Comparison of ENCODE assay signal across 8 mouse cellular contexts in the genomic region with DNA sequence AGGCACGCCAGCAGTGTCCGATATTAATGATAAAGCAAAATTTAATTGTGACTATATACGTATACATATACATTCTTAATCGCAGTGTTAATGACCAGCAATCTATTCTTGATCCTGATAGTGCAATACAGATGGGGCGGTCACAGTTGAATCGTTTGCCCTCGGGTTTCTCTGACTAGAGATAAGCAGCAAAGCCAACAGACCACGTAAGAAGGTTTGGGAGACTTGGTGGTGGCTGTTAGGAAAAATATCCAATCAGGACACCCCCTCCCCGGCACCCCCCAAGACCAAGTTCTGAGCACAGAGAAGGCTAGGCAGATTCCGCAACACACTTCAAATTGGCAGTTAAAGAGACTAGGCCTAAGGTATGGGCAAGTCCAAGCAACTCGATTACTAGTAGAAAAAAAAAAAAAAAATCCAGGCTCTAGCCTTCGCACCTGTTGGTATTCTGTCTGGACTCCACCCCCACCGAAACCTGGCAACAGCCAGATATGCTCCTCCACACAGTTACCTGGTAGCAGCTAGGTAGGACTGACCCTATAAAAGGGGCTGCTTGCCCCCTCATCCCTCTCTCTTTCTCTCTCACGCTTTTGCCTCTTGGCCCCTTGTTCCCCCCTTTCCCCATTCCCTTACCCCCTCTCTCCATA. TPM values are rescaled to one million over a fixed set of nuclear protein-coding genes. Genes with fewer than 3 reads are reported as not detected.
A peak's percentile ranks its signal among the peaks of the same experiment; 100 is the strongest.
DNase-seq lines count a peak whose midpoint lies in the region; ATAC-seq and TF ChIP-seq lines count a peak whose summit lies in the region.

No protein-coding gene starts in this region.

- no peaks in the 10 kb centered on the region for H3K4me1 ChIP-seq in lung, embryonic 14.5 days (ENCODE audit: insufficient read depth)
- peaks cover 25% of the 10 kb centered on the region for H3K4me1 ChIP-seq in embryonic facial prominence, embryonic 13.5 days
- peaks cover 14% of the 10 kb centered on the region for H3K4me1 ChIP-seq in intestine, embryonic 15.5 days (replicated peaks)
- H3K4me1 ChIP-seq in neural tube, embryonic 12.5 days, result peaks cover 23% of the 10 kb centered on the region

- WGBS in lung, embryonic 14.5 days, result 16% methylated on average over 14 of the region's 14 CpGs
- WGBS in embryonic facial prominence, embryonic 13.5 days, result 14% methylated on average over 14 of the region's 14 CpGs
- 17% methylated on average over 14 of the region's 14 CpGs for WGBS in intestine, embryonic 15.5 days
- WGBS in neural tube, embryonic 12.5 days, result 15% methylated on average over 14 of the region's 14 CpGs

- peaks cover 25% of the 10 kb centered on the region for H3K36me3 ChIP-seq in lung, embryonic 14.5 days (ENCODE audit: insufficient read depth)
- H3K36me3 ChIP-seq in embryonic facial prominence, embryonic 13.5 days, result peaks cover 22% of the 10 kb centered on the region
- H3K36me3 ChIP-seq in intestine, embryonic 15.5 days, result peaks cover 9% of the 10 kb centered on the region
- H3K36me3 ChIP-seq in neural tube, embryonic 12.5 days, result peaks cover 20% of the 10 kb centered on the region

- H3K27me3 ChIP-seq in lung, embryonic 14.5 days (ENCODE audit: insufficient read depth, low read length), result no peaks in the 10 kb centered on the region
- H3K27me3 ChIP-seq in embryonic facial prominence, embryonic 13.5 days, result no peaks in the 10 kb centered on the region
- H3K27me3 ChIP-seq in intestine, embryonic 15.5 days (replicated peaks), result no peaks in the 10 kb centered on the region
- no peaks in the 10 kb centered on the region for H3K27me3 ChIP-seq in neural tube, embryonic 12.5 days (replicated peaks)

- H3K9me3 ChIP-seq in lung, embryonic 14.5 days (ENCODE audit: low read depth, low read length), result no peaks in the 10 kb centered on the region
- H3K9me3 ChIP-seq in embryonic facial prominence, embryonic 13.5 days, result no peaks in the 10 kb centered on the region
- no peaks in the 10 kb centered on the region for H3K9me3 ChIP-seq in intestine, embryonic 15.5 days
- no peaks in the 10 kb centered on the region for H3K9me3 ChIP-seq in neural tube, embryonic 12.5 days

- H3K9ac ChIP-seq in lung, embryonic 14.5 days, result peak overlapping the region; percentile 91
- H3K9ac ChIP-seq in embryonic facial prominence, embryonic 13.5 days, result peak overlapping the region; percentile 94
- peak overlapping the region; percentile 89 for H3K9ac ChIP-seq in intestine, embryonic 15.5 days
- H3K9ac ChIP-seq in neural tube, embryonic 12.5 days, result peak overlapping the region; percentile 80

- peak overlapping the region; percentile 76 for H3K4me3 ChIP-seq in lung, embryonic 14.5 days (ENCODE audit: low read depth, low read length)
- H3K4me3 ChIP-seq in embryonic facial prominence, embryonic 13.5 days, result peak overlapping the region; percentile 83
- peak overlapping the region; percentile 82 for H3K4me3 ChIP-seq in intestine, embryonic 15.5 days (replicated peaks)
- peak overlapping the region; percentile 70 for H3K4me3 ChIP-seq in neural tube, embryonic 12.5 days

- no peak for DNase-seq in lung, embryonic 14.5 days
- no peak for DNase-seq in lung, adult 18-20 months
- DNase-seq in right cerebral cortex, postnatal 25 days, result no peak
- DNase-seq in layer of hippocampus, adult 8-10 months (ENCODE audit: low spot score in 2 of 2), result no peak
- DNase-seq in embryo, embryonic 10.5 days (ENCODE audit: low spot score), result no peak

- peak; percentile 7; the same call in 1 of the 2 replicates for ATAC-seq in lung, embryonic 14.5 days (ENCODE audit: insufficient read depth)
- ATAC-seq in embryonic facial prominence, embryonic 13.5 days (ENCODE audit: insufficient number of reproducible peaks, insufficient read depth, low FRiP score, low TSS enrichment, low read depth), result no peak
- peak; percentile 46 for ATAC-seq in intestine, embryonic 15.5 days
- 0 out of 2 replicates have a peak, but pooled peaks have one; percentile 3 for ATAC-seq in neural tube, embryonic 12.5 days (ENCODE audit: low FRiP score, low read depth)

- peak overlapping the region; percentile 90 for H3K4me2 ChIP-seq in lung, embryonic 14.5 days
- peak overlapping the region; percentile 81 for H3K4me2 ChIP-seq in embryonic facial prominence, embryonic 13.5 days
- peak overlapping the region; percentile 79 for H3K4me2 ChIP-seq in intestine, embryonic 15.5 days (replicated peaks)
- peak overlapping the region; percentile 81 for H3K4me2 ChIP-seq in neural tube, embryonic 12.5 days (replicated peaks)

- peak overlapping the region; percentile 99 for H3K27ac ChIP-seq in lung, embryonic 14.5 days (ENCODE audit: low read depth)
- peak overlapping the region; percentile 99 for H3K27ac ChIP-seq in embryonic facial prominence, embryonic 13.5 days
- peak overlapping the region; percentile 100 for H3K27ac ChIP-seq in intestine, embryonic 15.5 days
- H3K27ac ChIP-seq in neural tube, embryonic 12.5 days, result peak overlapping the region; percentile 93; the same call in 1 of the 2 replicates

- TF ChIP-seq CTCF in lung, embryonic 14.5 days (IDR thresholded peaks at IDR 0.05; ENCODE audit: low read depth), result no peak

RNA-seq across cellular contexts. Expression of a gene that starts 0.7 kb away (rescaled TPM):
- polyA plus RNA-seq in lung, embryonic 14.5 days (2014; fragmentation: Nextera tagmentation; extraction: Ambion mirVana), result 44.9 and 48.3 TPM in 2 replicates
- 51.9 and 55.3 TPM in 2 replicates for polyA plus RNA-seq in embryonic facial prominence, embryonic 13.5 days (2015; fragmentation: Nextera tagmentation; extraction: Ambion mirVana)
- polyA plus RNA-seq in intestine, embryonic 15.5 days (2015; fragmentation: Nextera tagmentation; extraction: Ambion mirVana), result 45.2 TPM in 2 replicates
- 41.1 and 42.3 TPM in 2 replicates for polyA plus RNA-seq in neural tube, embryonic 12.5 days (2016; fragmentation: Nextera tagmentation; extraction: Ambion mirVana)
- 10 to 100 TPM; 55.6 to 67.6 (median 59.5) TPM for total RNA-seq in layer of hippocampus, adult 8-10 months (2022)

RNA-seq across cellular contexts. Expression of a gene that starts 8.4 kb away (rescaled TPM):
- 0.07 and 0.08 TPM in 2 replicates for polyA plus RNA-seq in lung, embryonic 14.5 days (2014; fragmentation: Nextera tagmentation; extraction: Ambion mirVana)
- polyA plus RNA-seq in embryonic facial prominence, embryonic 13.5 days (2015; fragmentation: Nextera tagmentation; extraction: Ambion mirVana), result not detected in 2 replicates
- polyA plus RNA-seq in intestine, embryonic 15.5 days (2015; fragmentation: Nextera tagmentation; extraction: Ambion mirVana), result 0.25 and 0.28 TPM in 2 replicates
- not detected in 2 replicates for polyA plus RNA-seq in neural tube, embryonic 12.5 days (2016; fragmentation: Nextera tagmentation; extraction: Ambion mirVana)
- total RNA-seq in layer of hippocampus, adult 8-10 months (2022), result 1 to 10 TPM; 1.4 to 4.9 (median 2.1) TPM

RNA-seq across cellular contexts. Expression of a gene that starts 31.0 kb away (rescaled TPM):
- not detected in 2 replicates for polyA plus RNA-seq in lung, embryonic 14.5 days (2014; fragmentation: Nextera tagmentation; extraction: Ambion mirVana)
- 0.22 TPM in 1 of 2 replicates, not detected in the other for polyA plus RNA-seq in embryonic facial prominence, embryonic 13.5 days (2015; fragmentation: Nextera tagmentation; extraction: Ambion mirVana)
- 0.33 TPM in 1 of 2 replicates, not detected in the other for polyA plus RNA-seq in intestine, embryonic 15.5 days (2015; fragmentation: Nextera tagmentation; extraction: Ambion mirVana)
- 0.20 TPM in 1 of 2 replicates, not detected in the other for polyA plus RNA-seq in neural tube, embryonic 12.5 days (2016; fragmentation: Nextera tagmentation; extraction: Ambion mirVana)
- total RNA-seq in layer of hippocampus, adult 8-10 months (2022), result under 1 TPM in 3 of 4 experiments, not detected in 1; 0.34 to 1.00 (median 0.35) TPM

RNA-seq across cellular contexts. Expression of a gene that starts 31.1 kb away (rescaled TPM):
- polyA plus RNA-seq in lung, embryonic 14.5 days (2014; fragmentation: Nextera tagmentation; extraction: Ambion mirVana), result 195 and 211 TPM in 2 replicates
- polyA plus RNA-seq in embryonic facial prominence, embryonic 13.5 days (2015; fragmentation: Nextera tagmentation; extraction: Ambion mirVana), result 203 and 220 TPM in 2 replicates
- polyA plus RNA-seq in intestine, embryonic 15.5 days (2015; fragmentation: Nextera tagmentation; extraction: Ambion mirVana), result 241 and 252 TPM in 2 replicates
- polyA plus RNA-seq in neural tube, embryonic 12.5 days (2016; fragmentation: Nextera tagmentation; extraction: Ambion mirVana), result 137 and 140 TPM in 2 replicates
- total RNA-seq in layer of hippocampus, adult 8-10 months (2022), result 10 to 100 TPM; 50.4 to 57.6 (median 55.9) TPM

RNA-seq across cellular contexts. Expression of a gene that starts 44.9 kb away (rescaled TPM):
- polyA plus RNA-seq in lung, embryonic 14.5 days (2014; fragmentation: Nextera tagmentation; extraction: Ambion mirVana), result 48.4 and 58.8 TPM in 2 replicates
- 78.0 and 80.0 TPM in 2 replicates for polyA plus RNA-seq in embryonic facial prominence, embryonic 13.5 days (2015; fragmentation: Nextera tagmentation; extraction: Ambion mirVana)
- polyA plus RNA-seq in intestine, embryonic 15.5 days (2015; fragmentation: Nextera tagmentation; extraction: Ambion mirVana), result 49.0 and 60.5 TPM in 2 replicates
- 124 and 130 TPM in 2 replicates for polyA plus RNA-seq in neural tube, embryonic 12.5 days (2016; fragmentation: Nextera tagmentation; extraction: Ambion mirVana)
- 10 to 100 TPM; 40.2 to 46.8 (median 42.0) TPM for total RNA-seq in layer of hippocampus, adult 8-10 months (2022)
